Mouse (Mus musculus) testis, postnatal 10 days (tissue): ENCODE results near the gene Prpsap1.
"Not testable (repeated sequence)": the region's sequence is repeated elsewhere in the genome, so short reads cannot be mapped to it uniquely, and the experiment has no call there.

Experiments used
- DNase-seq: peaks from one replicate; pipeline ENCODE4 v3.0.0; 2021; ENCODE audit warnings: low spot score

The Prpsap1 gene

GRCm38 (mm10) chr11:116515330-116516020 is 21.5 kb upstream of the Prpsap1 start:
- DNase-seq, result no peak

- no peak for DNase-seq
Measured at GRCm38 (mm10) chr11:116513531-116514038, 19.6 kb upstream of the Prpsap1 start.

GRCm38 (mm10) chr11:116512987-116513386 is 19.0 kb upstream of the Prpsap1 start:
- DNase-seq, result no peak

GRCm38 (mm10) chr11:116512154-116512553 is 18.2 kb upstream of the Prpsap1 start:
- no peak for DNase-seq

- no peak for DNase-seq
Measured at GRCm38 (mm10) chr11:116511301-116511868, 17.4 kb upstream of the Prpsap1 start.

- no peak for DNase-seq
Measured at GRCm38 (mm10) chr11:116508689-116509088, 14.7 kb upstream of the Prpsap1 start.

GRCm38 (mm10) chr11:116506151-116506875 is 12.3 kb upstream of the Prpsap1 start:
- no peak for DNase-seq

GRCm38 (mm10) chr11:116505573-116505972 is 11.6 kb upstream of the Prpsap1 start:
- no peak for DNase-seq

GRCm38 (mm10) chr11:116504516-116504915 is 10.5 kb upstream of the Prpsap1 start:
- DNase-seq, result no peak

GRCm38 (mm10) chr11:116501005-116501746 is 7.2 kb upstream of the Prpsap1 start:
- no peak for DNase-seq

GRCm38 (mm10) chr11:116499018-116499417 is 5.0 kb upstream of the Prpsap1 start:
- DNase-seq, result no peak

- peak; percentile 62 for DNase-seq
Measured at GRCm38 (mm10) chr11:116498596-116498995, 4.6 kb upstream of the Prpsap1 start.

- no peak for DNase-seq
Measured at GRCm38 (mm10) chr11:116497313-116497712, 3.3 kb upstream of the Prpsap1 start.

- DNase-seq, result peak; percentile 95
Measured at GRCm38 (mm10) chr11:116494474-116495174, 622 bp upstream of the Prpsap1 start.

GRCm38 (mm10) chr11:116493191-116493590 is 811 bp downstream of the Prpsap1 start:
- DNase-seq, result no peak

GRCm38 (mm10) chr11:116492507-116492906 is 1.5 kb downstream of the Prpsap1 start:
- not testable (repeated sequence) for DNase-seq

GRCm38 (mm10) chr11:116491338-116491737 is 2.7 kb downstream of the Prpsap1 start:
- DNase-seq, result no peak

GRCm38 (mm10) chr11:116490232-116491107 is 3.5 kb downstream of the Prpsap1 start:
- DNase-seq, result peak; percentile 94

- no peak for DNase-seq
Measured at GRCm38 (mm10) chr11:116489771-116490231, 4.2 kb downstream of the Prpsap1 start.

- no peak for DNase-seq
Measured at GRCm38 (mm10) chr11:116488693-116489375, 5.2 kb downstream of the Prpsap1 start.
